Mouse (Mus musculus) gastrocnemius, postnatal 14 days (tissue): ENCODE data around the gene Dbn1. TPM values are rescaled to one million over a fixed set of nuclear protein-coding genes. Genes with fewer than 3 reads are reported as not detected.

Source experiments
- DNase-seq: peaks from one replicate; pipeline ENCODE4 v3.0.0; 2021; ENCODE audit warnings: mixed read lengths
- intact Hi-C: fragments of 180-260 bp; cut with DNase I; formaldehyde crosslinking; loops from one replicate; pipeline ENCODE4 v1.15.1; 2025; ENCODE audit warnings: low total_unique reads
- total RNA-seq, 2 experiments: library from RNA; stranded (reverse); gene quantifications; 2 replicates each; pipeline ENCODE4 v1.2.3; 2021

Dbn1 gene
- total RNA-seq, 2 experiments from 2014 or later = 31.3 to 37.5 TPM

GRCm38 (mm10) chr13:55483593-55483992 lies 4.3 kb downstream of the Dbn1 start:
- intact Hi-C loops = no loop called here
- no peak for DNase-seq

DNA sequence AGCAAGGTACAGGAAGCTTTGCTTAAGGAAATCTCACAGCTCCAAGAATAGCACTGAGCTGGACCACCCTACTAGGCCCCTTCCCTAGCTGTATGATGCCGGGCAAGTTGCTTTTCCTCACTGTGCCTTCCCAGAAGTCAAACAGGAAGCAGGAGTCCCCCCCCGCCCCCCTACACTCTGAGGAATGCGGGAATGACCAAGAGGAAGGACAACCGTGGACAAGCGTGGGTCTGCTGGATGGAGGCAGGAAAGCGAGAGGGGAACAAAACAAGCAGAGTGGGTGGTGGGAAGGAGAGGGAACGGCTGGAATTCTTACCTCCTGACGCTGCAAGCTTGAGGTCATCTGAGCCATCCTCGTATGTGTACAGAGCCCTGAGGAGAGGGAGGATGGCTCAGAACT lies 4.8 kb downstream of the Dbn1 start:
- no peak for DNase-seq
- intact Hi-C loops = no loop called here

- intact Hi-C loops = no loop called here
- no peak for DNase-seq
Measured at GRCm38 (mm10) chr13:55482542-55482941, 5.4 kb downstream of the Dbn1 start.

DNA sequence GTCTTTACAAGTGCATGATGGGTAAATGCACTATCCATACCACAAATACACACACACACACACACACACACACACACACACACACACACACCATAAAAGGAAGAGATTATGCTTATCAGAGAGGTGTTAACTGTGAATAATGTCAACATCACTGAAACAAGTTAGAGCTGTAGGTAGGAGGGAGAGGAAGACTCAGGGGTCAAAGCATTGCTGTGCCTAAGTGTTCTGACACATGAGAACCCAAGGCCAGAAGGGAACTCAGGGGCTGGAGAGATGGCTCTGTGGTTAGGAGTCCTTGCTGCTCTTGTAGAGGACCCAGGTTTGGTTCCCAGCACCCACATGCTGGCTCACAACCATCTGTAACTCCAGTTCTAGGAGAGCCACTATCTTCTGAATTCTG lies 8.0 kb downstream of the Dbn1 start:
- no peak for DNase-seq
- intact Hi-C loops = loop anchor here (5.0 kb wide), 1 partner anchor 32 kb away; the partner anchor contains the start of gene Pdlim7

- no peak for DNase-seq
Measured at GRCm38 (mm10) chr13:55479008-55479407, 8.9 kb downstream of the Dbn1 start.

DNA sequence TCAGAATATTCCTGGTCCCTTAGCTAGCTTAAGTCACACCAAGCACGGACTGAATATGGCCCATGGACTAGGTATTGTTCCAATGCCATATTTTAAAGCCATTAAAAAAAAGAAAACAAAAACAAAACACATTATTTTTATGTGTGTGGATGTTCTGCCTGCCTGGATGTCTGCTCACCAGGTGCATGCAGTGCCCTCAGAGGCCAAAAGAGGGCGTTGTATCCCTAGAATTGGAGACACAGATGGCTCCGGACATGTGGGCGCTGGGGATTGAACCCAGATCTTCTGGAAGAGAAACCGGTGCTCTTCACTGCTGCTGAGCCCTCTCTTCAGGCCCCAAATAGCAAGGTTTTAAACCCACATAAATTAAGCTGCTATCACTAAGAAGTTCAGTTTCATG lies 9.9 kb downstream of the Dbn1 start:
- intact Hi-C loops = loop anchor here (5.0 kb wide), 1 partner anchor 34 kb away; the partner anchor contains the start of gene Pdlim7
- DNase-seq = no peak

More at GRCm38 (mm10) chr13:55479008-55479407, 8.9 kb downstream of the Dbn1 start:
- intact Hi-C loops = loop anchor here (5.0 kb wide), 1 partner anchor 33 kb away; the partner anchor contains the start of gene Pdlim7

GRCm38 (mm10) chr13:55477492-55477891 lies 10.4 kb downstream of the Dbn1 start:
- DNase-seq = no peak
- intact Hi-C loops = loop anchor here (5.0 kb wide), 1 partner anchor 35 kb away; the partner anchor contains the start of gene Pdlim7

DNA sequence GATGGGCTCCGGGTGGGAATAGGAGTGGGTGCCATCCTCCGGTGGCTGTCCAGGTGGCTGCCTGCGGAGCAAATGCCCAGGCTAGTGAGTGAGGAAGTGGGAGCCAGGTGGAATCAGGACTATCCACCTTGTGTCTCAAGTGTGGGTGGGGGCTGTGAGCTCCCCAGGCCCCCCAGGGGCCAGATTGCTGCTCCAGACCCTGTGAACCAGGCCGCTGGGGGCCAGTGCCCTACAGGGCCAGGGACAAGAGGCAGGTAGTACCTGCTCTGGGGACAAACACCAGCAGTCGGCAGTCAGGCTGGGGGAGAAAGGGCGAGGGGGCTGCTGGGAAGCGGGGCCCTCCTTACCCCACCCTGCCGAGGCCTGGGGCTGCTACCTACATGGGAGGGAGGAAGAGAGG lies 11.7 kb downstream of the Dbn1 start:
- no peak for DNase-seq
- intact Hi-C loops = loop anchor here (5.0 kb wide), 1 partner anchor 36 kb away; the partner anchor contains the start of gene Pdlim7

GRCm38 (mm10) chr13:55475750-55476149 lies 12.2 kb downstream of the Dbn1 start:
- intact Hi-C loops = loop anchor here (5.0 kb wide), 1 partner anchor 37 kb away; the partner anchor contains the start of gene Pdlim7
- no peak for DNase-seq

DNA sequence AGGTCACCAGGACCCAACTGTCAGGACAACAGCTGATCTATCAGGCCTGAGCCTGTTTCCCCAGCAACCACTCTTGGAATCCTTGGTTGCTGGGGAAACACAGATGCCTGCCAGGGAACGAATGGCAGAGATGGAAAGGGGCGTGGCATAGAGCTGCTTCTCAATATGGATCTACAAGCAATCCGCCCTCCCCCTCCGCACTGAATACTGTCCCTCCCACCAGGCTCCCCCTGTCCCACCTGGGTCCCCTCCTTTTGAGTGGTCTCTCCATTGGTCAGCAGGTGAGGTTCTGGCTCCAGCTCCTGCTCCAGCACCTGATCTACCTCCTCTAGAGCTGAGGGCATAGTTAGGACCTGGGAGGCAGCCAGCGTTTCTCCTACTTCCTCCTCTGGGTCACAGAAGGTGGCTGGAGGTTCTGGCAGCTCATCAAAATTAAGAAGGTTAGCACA lies 13.3 kb downstream of the Dbn1 start:
- intact Hi-C loops = loop anchor here (5.0 kb wide), 1 partner anchor 38 kb away; the partner anchor contains the start of gene Pdlim7

GRCm38 (mm10) chr13:55473961-55474360 lies 13.9 kb downstream of the Dbn1 start:
- DNase-seq = no peak
- intact Hi-C loops = no loop called here

More for the DNA sequence above, 13.3 kb downstream of the Dbn1 start:
- no peak for DNase-seq

GRCm38 (mm10) chr13:55473076-55473831 lies 14.7 kb downstream of the Dbn1 start:
- DNase-seq = no peak
- intact Hi-C loops = no loop called here

GRCm38 (mm10) chr13:55472132-55473022 lies 15.5 kb downstream of the Dbn1 start:
- intact Hi-C loops = no loop called here
- DNase-seq = peak; percentile 58

DNA sequence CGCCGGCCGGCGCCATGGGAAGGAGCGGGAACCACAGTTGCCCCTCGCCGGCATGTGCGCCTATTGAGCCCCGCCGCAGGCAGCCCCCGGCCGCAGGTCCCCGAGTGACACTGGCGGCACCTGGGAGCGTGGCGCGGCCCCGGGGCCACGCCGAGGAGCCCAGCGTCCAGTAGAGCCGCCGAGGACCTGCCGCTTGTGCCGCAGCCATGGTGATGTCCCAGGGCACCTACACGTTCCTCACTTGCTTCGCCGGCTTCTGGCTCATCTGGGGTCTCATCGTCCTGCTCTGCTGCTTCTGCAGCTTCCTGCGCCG lies 16.1 kb downstream of the Dbn1 start:
- no peak for DNase-seq
- intact Hi-C loops = no loop called here

GRCm38 (mm10) chr13:55471156-55471818 lies 16.6 kb downstream of the Dbn1 start:
- intact Hi-C loops = no loop called here
- peak; percentile 84 for DNase-seq

DNA sequence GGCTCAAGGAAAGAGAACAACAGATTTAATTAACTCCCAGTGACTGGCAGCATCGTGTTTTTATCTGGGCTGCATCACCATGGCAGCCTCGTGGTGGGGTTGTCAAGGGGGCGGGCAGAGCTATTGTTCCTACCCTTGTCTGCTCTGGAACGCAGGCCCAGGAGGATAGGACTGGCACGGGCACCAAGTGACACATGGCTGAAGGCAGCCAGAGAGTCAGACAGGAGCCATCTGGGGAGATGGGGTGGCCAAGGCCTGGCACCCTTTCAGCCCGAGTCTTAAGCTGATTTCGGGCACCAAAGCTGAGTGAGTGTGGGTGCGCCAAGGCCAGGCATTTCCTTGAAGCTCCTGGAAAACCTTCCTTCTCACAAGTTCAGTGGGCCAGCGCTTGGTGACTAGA lies 17.5 kb downstream of the Dbn1 start:
- intact Hi-C loops = no loop called here

DNA sequence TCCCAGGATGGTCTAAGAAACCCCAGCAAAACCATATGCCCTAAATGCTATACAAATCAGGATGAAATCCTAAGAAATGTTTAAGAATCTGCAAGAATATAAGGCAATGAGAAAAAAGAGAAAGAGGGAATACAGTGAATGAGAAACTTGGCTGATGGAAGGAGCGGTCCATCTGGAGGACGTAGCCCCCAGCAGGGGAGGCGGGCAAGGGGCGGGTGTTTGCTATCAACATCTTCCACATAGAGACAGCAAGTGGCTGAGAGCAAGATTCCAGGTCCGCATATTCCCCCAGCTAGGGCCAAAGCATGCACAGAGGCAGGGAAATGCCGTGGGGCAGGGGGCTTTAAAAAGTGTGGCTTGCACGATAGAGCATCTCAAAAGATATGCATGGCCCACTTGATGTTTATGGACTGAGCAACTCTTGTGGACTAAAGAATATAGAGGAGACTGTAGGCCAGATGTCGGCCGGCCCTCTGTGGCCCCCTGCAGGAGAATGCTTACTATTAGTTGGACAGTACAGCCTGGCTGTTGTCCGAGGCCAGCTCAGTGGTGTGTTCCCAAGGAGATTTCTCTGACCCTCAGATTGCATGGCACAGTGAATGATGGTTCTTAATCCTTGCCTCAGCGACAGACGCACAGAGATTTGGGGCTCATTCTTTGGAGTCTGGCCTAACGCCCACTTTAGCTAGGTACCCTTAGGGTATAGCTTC lies 18.9 kb downstream of the Dbn1 start:
- intact Hi-C loops = loop anchor here (2.0 kb wide), 1 partner anchor 48 kb away; no protein-coding TSS in a partner anchor
- peak; percentile 63 for DNase-seq

More for the DNA sequence above, 17.5 kb downstream of the Dbn1 start:
- no peak for DNase-seq

GRCm38 (mm10) chr13:55465830-55466440 lies 22.0 kb downstream of the Dbn1 start:
- no peak for DNase-seq
- intact Hi-C loops = no loop called here
